Mouse (Mus musculus): ENCODE measurements around the gene Ankrd33. TPM values are rescaled to one million over a fixed set of nuclear protein-coding genes. Genes with fewer than 3 reads are reported as not detected.

Gene Ankrd33
- polyA plus RNA-seq, 1 experiment from 2014 or later = not detected

GRCm38 (mm10) chr15:101080031-101080520 lies 35.5 kb upstream of the Ankrd33 start:
- ATAC-seq (ENCODE audit: low FRiP score) (no peak), DNase-seq (ENCODE audit: low spot score) (no peak)
- 76% methylated on average over 9 of the region's 9 CpGs for WGBS
- peaks cover 34% of the 10 kb centered on the region for H3K4me1 ChIP-seq (replicated peaks; ENCODE audit: control insufficient read depth, insufficient read depth, low read length)
- no peak overlapping the region for H3K4me3 ChIP-seq (ENCODE audit: low read depth, low read length)
- H3K36me3 ChIP-seq (ENCODE audit: control insufficient read depth, insufficient read depth, low read length) = no peaks in the 10 kb centered on the region
- no peaks in the 10 kb centered on the region for H3K27me3 ChIP-seq (ENCODE audit: control insufficient read depth, insufficient read depth, low read length)
- no peak overlapping the region for H3K4me2 ChIP-seq (replicated peaks; ENCODE audit: low read depth, low read length)
- H3K9ac ChIP-seq (ENCODE audit: low read depth, low read length) = no peak overlapping the region
- no peaks in the 10 kb centered on the region for H3K9me3 ChIP-seq (ENCODE audit: control insufficient read depth, low read length)
- H3K27ac ChIP-seq (ENCODE audit: low read depth, low read length) = no peak overlapping the region

- H3K27me3 ChIP-seq (ENCODE audit: control insufficient read depth, insufficient read depth, low read length) = no peaks in the 10 kb centered on the region
- no peaks in the 10 kb centered on the region for H3K36me3 ChIP-seq (ENCODE audit: control insufficient read depth, insufficient read depth, low read length)
- no peaks in the 10 kb centered on the region for H3K9me3 ChIP-seq (ENCODE audit: control insufficient read depth, low read length)
- no peak overlapping the region for H3K4me3 ChIP-seq (ENCODE audit: low read depth, low read length)
- H3K9ac ChIP-seq (ENCODE audit: low read depth, low read length) = no peak overlapping the region
- H3K4me2 ChIP-seq (replicated peaks; ENCODE audit: low read depth, low read length) = no peak overlapping the region
- 79% methylated on average over 7 of the region's 7 CpGs for WGBS
- no peak overlapping the region for H3K27ac ChIP-seq (ENCODE audit: low read depth, low read length)
- peaks cover 24% of the 10 kb centered on the region for H3K4me1 ChIP-seq (replicated peaks; ENCODE audit: control insufficient read depth, insufficient read depth, low read length)
- DNase-seq (ENCODE audit: low spot score) (no peak), ATAC-seq (ENCODE audit: low FRiP score) (no peak)
These were observed 34.5 kb upstream of the Ankrd33 start for GRCm38 (mm10) chr15:101081035-101081548.

- H3K36me3 ChIP-seq (ENCODE audit: control insufficient read depth, insufficient read depth, low read length) = no peaks in the 10 kb centered on the region
- H3K9me3 ChIP-seq (ENCODE audit: control insufficient read depth, low read length) = no peaks in the 10 kb centered on the region
- no peaks in the 10 kb centered on the region for H3K27me3 ChIP-seq (ENCODE audit: control insufficient read depth, insufficient read depth, low read length)
- no peak overlapping the region for H3K9ac ChIP-seq (ENCODE audit: low read depth, low read length)
- H3K4me2 ChIP-seq (replicated peaks; ENCODE audit: low read depth, low read length) = no peak overlapping the region
- H3K4me3 ChIP-seq (ENCODE audit: low read depth, low read length) = no peak overlapping the region
- no peak overlapping the region for H3K27ac ChIP-seq (ENCODE audit: low read depth, low read length)
- 47% methylated on average over 4 of the region's 4 CpGs for WGBS
- ATAC-seq (ENCODE audit: low FRiP score) = no peak
- no peak for DNase-seq (ENCODE audit: low spot score)
- H3K4me1 ChIP-seq (replicated peaks; ENCODE audit: control insufficient read depth, insufficient read depth, low read length) = peaks cover 19% of the 10 kb centered on the region
These were observed 33.3 kb upstream of the Ankrd33 start for GRCm38 (mm10) chr15:101082236-101082635.

DNA sequence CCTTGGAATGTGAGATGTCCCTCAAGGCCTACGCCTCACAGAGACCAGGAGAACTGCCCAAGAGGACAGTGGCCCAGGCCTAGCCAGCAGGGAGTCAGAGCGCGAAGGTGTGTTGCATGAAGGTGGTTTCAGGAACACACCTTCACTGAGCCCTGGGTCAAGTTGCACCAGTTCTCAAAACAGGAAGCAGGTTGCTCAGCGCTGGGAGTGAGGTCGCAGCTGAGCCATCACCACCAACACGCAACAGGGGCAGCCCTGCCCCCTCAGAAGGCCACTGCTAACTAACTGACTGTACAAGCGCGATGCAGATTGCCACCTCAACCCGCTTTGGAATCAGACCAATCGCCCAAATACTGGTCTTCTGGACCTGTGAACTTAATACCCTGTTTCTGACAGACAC lies 31.1 kb upstream of the Ankrd33 start:
- ATAC-seq (ENCODE audit: low FRiP score) = no peak
- Histone ChIP-seq H3K27ac (ENCODE audit: low read depth, low read length) (no peak overlapping the region), H3K9me3 (ENCODE audit: control insufficient read depth, low read length) (no peaks in the 10 kb centered on the region), H3K4me1 (replicated peaks; ENCODE audit: control insufficient read depth, insufficient read depth, low read length) (peaks cover 12% of the 10 kb centered on the region), H3K4me2 (replicated peaks; ENCODE audit: low read depth, low read length) (no peak overlapping the region), H3K9ac (ENCODE audit: low read depth, low read length) (no peak overlapping the region), H3K27me3 (ENCODE audit: control insufficient read depth, insufficient read depth, low read length) (no peaks in the 10 kb centered on the region), H3K4me3 (ENCODE audit: low read depth, low read length) (no peak overlapping the region), H3K36me3 (ENCODE audit: control insufficient read depth, insufficient read depth, low read length) (no peaks in the 10 kb centered on the region)
- DNase-seq (ENCODE audit: low spot score) = no peak
- 78% methylated on average over 10 of the region's 10 CpGs for WGBS

DNA sequence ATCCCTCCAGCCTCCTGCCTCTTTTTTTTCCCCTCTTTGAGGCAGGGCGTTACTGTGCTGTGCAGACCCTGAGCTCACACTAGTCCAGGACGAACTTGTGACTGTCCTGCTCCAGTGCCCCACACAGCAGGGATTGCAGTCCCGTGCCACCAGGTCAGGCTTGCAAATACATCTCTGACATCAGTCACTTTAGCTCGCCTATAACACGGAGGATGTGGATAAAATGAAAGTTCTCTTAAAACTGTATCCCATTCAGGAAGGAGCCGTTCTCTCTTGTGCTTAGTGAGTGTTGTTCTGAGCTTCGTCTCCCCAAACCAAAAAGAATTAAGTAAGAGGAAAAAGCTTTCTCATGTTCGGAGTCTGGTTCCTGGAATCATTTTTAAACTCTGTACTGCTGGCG lies 29.1 kb upstream of the Ankrd33 start:
- WGBS = 70% methylated on average over 9 of the region's 9 CpGs
- Histone ChIP-seq H3K27ac (ENCODE audit: low read depth, low read length) (no peak overlapping the region), H3K4me1 (replicated peaks; ENCODE audit: control insufficient read depth, insufficient read depth, low read length) (peaks cover 3% of the 10 kb centered on the region; the same call in 1 of the 2 replicates)

GRCm38 (mm10) chr15:101086956-101087355 lies 28.6 kb upstream of the Ankrd33 start:
- WGBS = 72% methylated on average over 3 of the region's 3 CpGs
- H3K4me2 ChIP-seq (replicated peaks; ENCODE audit: low read depth, low read length) = no peak overlapping the region
- H3K4me1 ChIP-seq (replicated peaks; ENCODE audit: control insufficient read depth, insufficient read depth, low read length) = no peaks in the 10 kb centered on the region; the same call in 1 of the 2 replicates
- H3K9me3 ChIP-seq (ENCODE audit: control insufficient read depth, low read length) = no peaks in the 10 kb centered on the region
- no peak overlapping the region for H3K27ac ChIP-seq (ENCODE audit: low read depth, low read length)
- DNase-seq (ENCODE audit: low spot score) (no peak), ATAC-seq (ENCODE audit: low FRiP score) (no peak)
- H3K4me3 ChIP-seq (ENCODE audit: low read depth, low read length) = no peak overlapping the region
- no peak overlapping the region for H3K9ac ChIP-seq (ENCODE audit: low read depth, low read length)
- H3K27me3 ChIP-seq (ENCODE audit: control insufficient read depth, insufficient read depth, low read length) = no peaks in the 10 kb centered on the region
- no peaks in the 10 kb centered on the region for H3K36me3 ChIP-seq (ENCODE audit: control insufficient read depth, insufficient read depth, low read length)

More for the DNA sequence above, 29.1 kb upstream of the Ankrd33 start:
- ATAC-seq (ENCODE audit: low FRiP score) (no peak), DNase-seq (ENCODE audit: low spot score) (no peak)
- no peaks in the 10 kb centered on the region for H3K9me3 ChIP-seq (ENCODE audit: control insufficient read depth, low read length)
- H3K4me2 ChIP-seq (replicated peaks; ENCODE audit: low read depth, low read length) = no peak overlapping the region
- H3K9ac ChIP-seq (ENCODE audit: low read depth, low read length) = no peak overlapping the region
- H3K36me3 ChIP-seq (ENCODE audit: control insufficient read depth, insufficient read depth, low read length) = no peaks in the 10 kb centered on the region
- H3K4me3 ChIP-seq (ENCODE audit: low read depth, low read length) = no peak overlapping the region
- H3K27me3 ChIP-seq (ENCODE audit: control insufficient read depth, insufficient read depth, low read length) = no peaks in the 10 kb centered on the region

GRCm38 (mm10) chr15:101088291-101088690 lies 27.3 kb upstream of the Ankrd33 start:
- no peak overlapping the region for H3K4me2 ChIP-seq (replicated peaks; ENCODE audit: low read depth, low read length)
- no peaks in the 10 kb centered on the region for H3K27me3 ChIP-seq (ENCODE audit: control insufficient read depth, insufficient read depth, low read length)
- DNase-seq (ENCODE audit: low spot score) = no peak
- no peak overlapping the region for H3K9ac ChIP-seq (ENCODE audit: low read depth, low read length)
- WGBS = 51% methylated on average over 4 of the region's 4 CpGs
- H3K36me3 ChIP-seq (ENCODE audit: control insufficient read depth, insufficient read depth, low read length) = no peaks in the 10 kb centered on the region
- H3K4me3 ChIP-seq (ENCODE audit: low read depth, low read length) = no peak overlapping the region
- H3K9me3 ChIP-seq (ENCODE audit: control insufficient read depth, low read length) = no peaks in the 10 kb centered on the region
- H3K4me1 ChIP-seq (replicated peaks; ENCODE audit: control insufficient read depth, insufficient read depth, low read length) = peaks cover 6% of the 10 kb centered on the region
- ATAC-seq (ENCODE audit: low FRiP score) = no peak
- no peak overlapping the region for H3K27ac ChIP-seq (ENCODE audit: low read depth, low read length)

GRCm38 (mm10) chr15:101091551-101091950 lies 24.0 kb upstream of the Ankrd33 start:
- H3K4me2 ChIP-seq (replicated peaks; ENCODE audit: low read depth, low read length) = no peak overlapping the region
- DNase-seq (ENCODE audit: low spot score) (no peak), ATAC-seq (ENCODE audit: low FRiP score) (no peak)
- no peaks in the 10 kb centered on the region for H3K9me3 ChIP-seq (ENCODE audit: control insufficient read depth, low read length)
- 95% methylated on average over 8 of the region's 8 CpGs for WGBS
- no peak overlapping the region for H3K4me3 ChIP-seq (ENCODE audit: low read depth, low read length)
- no peaks in the 10 kb centered on the region for H3K36me3 ChIP-seq (ENCODE audit: control insufficient read depth, insufficient read depth, low read length)
- no peak overlapping the region for H3K9ac ChIP-seq (ENCODE audit: low read depth, low read length)
- H3K27ac ChIP-seq (ENCODE audit: low read depth, low read length) = no peak overlapping the region
- no peaks in the 10 kb centered on the region for H3K27me3 ChIP-seq (ENCODE audit: control insufficient read depth, insufficient read depth, low read length)
- peaks cover 14% of the 10 kb centered on the region for H3K4me1 ChIP-seq (replicated peaks; ENCODE audit: control insufficient read depth, insufficient read depth, low read length)

- no peaks in the 10 kb centered on the region for H3K36me3 ChIP-seq (ENCODE audit: control insufficient read depth, insufficient read depth, low read length)
- H3K9ac ChIP-seq (ENCODE audit: low read depth, low read length) = peak overlapping the region; percentile 47
- DNase-seq (ENCODE audit: low spot score) (peak; percentile 58), ATAC-seq (ENCODE audit: low FRiP score) (no peak; the same call in 1 of the 2 replicates)
- peak overlapping the region; percentile 89 for H3K27ac ChIP-seq (ENCODE audit: low read depth, low read length)
- peak overlapping the region; percentile 19 for H3K4me2 ChIP-seq (replicated peaks; ENCODE audit: low read depth, low read length)
- 18% methylated on average over 14 of the region's 14 CpGs for WGBS
- no peak overlapping the region for H3K4me3 ChIP-seq (ENCODE audit: low read depth, low read length)
- no peaks in the 10 kb centered on the region for H3K27me3 ChIP-seq (ENCODE audit: control insufficient read depth, insufficient read depth, low read length)
- H3K4me1 ChIP-seq (replicated peaks; ENCODE audit: control insufficient read depth, insufficient read depth, low read length) = peaks cover 15% of the 10 kb centered on the region
- no peaks in the 10 kb centered on the region for H3K9me3 ChIP-seq (ENCODE audit: control insufficient read depth, low read length)
These were observed 23.3 kb upstream of the Ankrd33 start for GRCm38 (mm10) chr15:101092121-101092828.

All from hindbrain, embryonic 11.5 days (tissue).